Mouse (Mus musculus) testis, adult 2 months (tissue): ENCODE results near the gene Epn2. TPM values are rescaled to one million over a fixed set of nuclear protein-coding genes. Genes with fewer than 3 reads are reported as not detected.

Source experiments
- H3K27ac ChIP-seq: fragments of 200-500 bp; 2 replicates; pipeline ENCODE4 v1.5.1; 2012; ENCODE audit warnings: low read depth, low read length; ENCODE audit not compliant: control insufficient read depth, insufficient read depth
- H3K27me3 ChIP-seq: fragments of 200-500 bp; 2 replicates; pipeline ENCODE4 v1.6.1; 2012; ENCODE audit warnings: mild to moderate bottlenecking, low read length, moderate library complexity; ENCODE audit not compliant: control insufficient read depth, insufficient read depth
- H3K36me3 ChIP-seq: fragments of 200-500 bp; 2 replicates; pipeline ENCODE4 v1.6.1; 2012; ENCODE audit warnings: mild to moderate bottlenecking, low read length; ENCODE audit not compliant: control insufficient read depth, insufficient read depth
- H3K4me1 ChIP-seq: fragments of 200-500 bp; 2 replicates; pipeline ENCODE4 v1.6.1; 2012; ENCODE audit warnings: low read length; ENCODE audit not compliant: control insufficient read depth, insufficient read depth
- H3K4me3 ChIP-seq: fragments of 200-500 bp; 2 replicates; pipeline ENCODE4 v1.5.1; 2012; ENCODE audit warnings: low read depth, mild to moderate bottlenecking, low read length, moderate library complexity, mixed read lengths; ENCODE audit not compliant: control insufficient read depth
- CTCF ChIP-seq: fragments of 200-500 bp; IDR thresholded peaks from 2 replicates; pipeline ENCODE4 v1.5.1; 2012; ENCODE audit warnings: low read depth, mild to moderate bottlenecking, inconsistent platforms, low read length, moderate library complexity; ENCODE audit not compliant: control insufficient read depth, insufficient read depth, insufficient replicate concordance
- POLR2A ChIP-seq: fragments of 200-500 bp; IDR thresholded peaks from 2 replicates; pipeline ENCODE4 v1.6.1; 2012; ENCODE audit warnings: low read depth, mild to moderate bottlenecking, inconsistent platforms, low read length, moderate library complexity; ENCODE audit not compliant: control insufficient read depth
- polyA plus RNA-seq: library from polyadenylated mRNA; depleted of rRNA; stranded (reverse); fragments of >200 nt; gene quantifications from 2 replicates; pipeline ENCODE4 v1.2.3, GENCODE M21; 2012

The Epn2 gene
- polyA plus RNA-seq, 1 experiment, result 18.3 TPM

DNA sequence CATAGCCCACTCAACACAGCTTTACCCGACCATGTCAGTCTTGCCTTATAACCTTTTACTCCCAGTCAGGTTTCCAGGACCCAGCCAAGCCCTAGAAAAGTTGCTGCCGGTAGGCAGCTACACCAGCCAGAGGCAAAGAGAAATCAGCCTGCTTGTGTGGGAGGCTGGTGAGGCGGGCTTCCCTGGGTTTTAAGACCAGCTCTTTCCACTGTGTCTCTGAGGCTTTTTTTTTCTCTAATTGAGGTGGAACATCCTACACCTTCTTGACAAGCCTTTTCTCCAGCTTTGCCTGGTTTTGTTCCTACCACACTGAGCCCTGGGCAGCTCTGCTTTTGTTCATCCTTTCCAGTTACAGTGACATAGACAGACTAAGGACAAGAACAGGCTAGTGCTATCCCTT, 31.7 kb upstream of the Epn2 start:
- Histone ChIP-seq H3K27me3 (no peaks in the 10 kb centered on the region), H3K27ac (no peak overlapping the region), H3K4me1 (peaks cover 6% of the 10 kb centered on the region), H3K36me3 (no peaks in the 10 kb centered on the region), H3K4me3 (no peak overlapping the region)
- TF ChIP-seq CTCF (no peak), POLR2A (no peak)

DNA sequence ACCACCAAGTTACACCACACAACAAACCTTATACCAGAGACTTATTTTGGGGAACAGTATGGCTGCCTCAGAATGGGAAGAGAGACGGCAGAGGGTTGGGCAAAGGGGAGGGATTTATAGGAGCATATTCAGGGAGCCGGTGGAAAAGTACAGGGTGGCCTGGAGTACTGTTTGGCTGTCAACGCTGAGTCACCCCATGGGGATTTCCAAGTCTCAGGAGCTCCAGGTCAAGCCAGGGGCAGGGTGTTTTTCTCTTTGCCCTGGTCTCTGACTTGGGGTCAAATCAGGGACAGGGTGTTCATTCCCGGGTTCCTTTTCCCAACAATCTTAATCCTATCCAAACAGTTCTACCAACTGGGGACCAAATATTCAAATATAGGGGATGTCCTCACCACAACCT, 28.6 kb upstream of the Epn2 start:
- no peaks in the 10 kb centered on the region for H3K36me3 ChIP-seq
- no peaks in the 10 kb centered on the region for H3K4me1 ChIP-seq
- H3K27me3 ChIP-seq, result no peaks in the 10 kb centered on the region
- no peak overlapping the region for H3K4me3 ChIP-seq
- TF ChIP-seq CTCF, result no peak
- no peak for TF ChIP-seq POLR2A
- H3K27ac ChIP-seq, result no peak overlapping the region

GRCm38 (mm10) chr11:61602705-61603104, 23.2 kb upstream of the Epn2 start:
- Histone ChIP-seq H3K27ac (no peak overlapping the region), H3K4me1 (peaks cover 2% of the 10 kb centered on the region; the same call in 1 of the 2 replicates), H3K36me3 (no peaks in the 10 kb centered on the region), H3K27me3 (no peaks in the 10 kb centered on the region), H3K4me3 (no peak overlapping the region)
- TF ChIP-seq POLR2A, result no peak
- TF ChIP-seq CTCF, result no peak

- Histone ChIP-seq H3K36me3 (no peaks in the 10 kb centered on the region), H3K27ac (no peak overlapping the region), H3K4me3 (no peak overlapping the region), H3K27me3 (no peaks in the 10 kb centered on the region), H3K4me1 (peaks cover 2% of the 10 kb centered on the region; the same call in 1 of the 2 replicates)
- no peak for TF ChIP-seq POLR2A
- TF ChIP-seq CTCF, result no peak
These were observed 22.0 kb upstream of the Epn2 start for GRCm38 (mm10) chr11:61601465-61601864.

- no peaks in the 10 kb centered on the region for H3K36me3 ChIP-seq
- TF ChIP-seq CTCF (no peak), POLR2A (no peak)
- no peaks in the 10 kb centered on the region for H3K27me3 ChIP-seq
- no peak overlapping the region for H3K4me3 ChIP-seq
- H3K27ac ChIP-seq, result no peak overlapping the region
- peaks cover 2% of the 10 kb centered on the region; the same call in 1 of the 2 replicates for H3K4me1 ChIP-seq
These were observed 18.9 kb upstream of the Epn2 start for GRCm38 (mm10) chr11:61598367-61598766.

- TF ChIP-seq CTCF, result no peak
- no peak for TF ChIP-seq POLR2A
- H3K4me3 ChIP-seq, result no peak overlapping the region
- no peak overlapping the region for H3K27ac ChIP-seq
- no peaks in the 10 kb centered on the region for H3K27me3 ChIP-seq
- H3K36me3 ChIP-seq, result no peaks in the 10 kb centered on the region
- peaks cover 2% of the 10 kb centered on the region; the same call in 1 of the 2 replicates for H3K4me1 ChIP-seq
These were observed 18.0 kb upstream of the Epn2 start for GRCm38 (mm10) chr11:61597471-61597870.

DNA sequence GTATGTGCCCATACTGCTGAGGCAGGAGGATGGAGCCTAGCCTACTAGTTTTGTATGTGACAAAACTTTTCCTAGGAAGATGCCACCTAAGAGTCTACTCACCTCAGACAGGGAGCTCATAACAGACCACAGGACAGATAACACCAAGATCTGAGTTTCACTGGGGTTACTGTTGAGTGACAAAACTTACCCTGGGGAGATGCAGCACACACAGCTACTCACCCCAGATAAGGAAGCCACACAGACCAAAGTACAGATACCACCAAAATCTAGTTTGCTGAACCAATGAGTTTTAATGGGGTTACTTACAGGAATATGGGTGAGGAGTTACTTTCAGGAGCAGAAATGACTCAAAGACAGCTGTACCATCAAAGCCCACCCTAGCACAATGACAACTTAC, 13.6 kb upstream of the Epn2 start:
- H3K27me3 ChIP-seq, result no peaks in the 10 kb centered on the region
- H3K4me1 ChIP-seq, result no peaks in the 10 kb centered on the region

DNA sequence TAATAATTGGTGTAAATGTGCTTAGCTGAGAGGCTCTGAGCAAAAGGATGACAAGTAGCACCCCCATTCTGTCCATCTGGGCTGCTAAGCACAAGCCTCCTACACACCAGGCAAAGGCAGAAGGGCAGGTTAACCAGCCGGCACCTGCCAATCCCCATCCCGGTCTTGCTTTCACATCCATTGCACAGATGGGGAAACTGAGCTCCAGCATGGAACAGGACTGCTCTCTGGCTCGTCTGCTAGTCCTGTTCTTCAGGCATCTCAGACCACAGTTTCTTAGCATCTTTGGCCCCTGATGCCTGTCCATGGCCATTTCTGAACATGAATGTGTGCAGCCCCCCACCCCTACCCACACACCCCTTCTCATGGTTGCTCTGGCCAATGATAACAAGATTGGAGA, 12.6 kb upstream of the Epn2 start:
- Histone ChIP-seq H3K27ac (no peak overlapping the region), H3K36me3 (no peaks in the 10 kb centered on the region), H3K27me3 (no peaks in the 10 kb centered on the region), H3K4me3 (no peak overlapping the region), H3K4me1 (no peaks in the 10 kb centered on the region)
- TF ChIP-seq CTCF (no peak), POLR2A (no peak)

More for the DNA sequence above, 13.6 kb upstream of the Epn2 start:
- Histone ChIP-seq H3K4me3 (no peak overlapping the region), H3K36me3 (no peaks in the 10 kb centered on the region), H3K27ac (no peak overlapping the region)
- TF ChIP-seq POLR2A, result no peak
- TF ChIP-seq CTCF, result no peak
